Mouse (Mus musculus) kidney, postnatal 14 days (tissue): ENCODE measurements at regions not wholly inside any gene's neighbourhood (a gene's known extent, or its start where the extent isn't known, plus 50 kb on each side); places are given as distances from the start of the nearest gene placed in this dataset.

Experiments
- DNase-seq: peaks from one replicate; pipeline ENCODE4 v3.0.0; 2022; ENCODE audit warnings: mixed read lengths

- DNase-seq: no peak
These were observed 305.9 kb downstream of the Brinp1 start for GRCm38 (mm10) chr4:68648311-68648710.

- DNase-seq: no peak
These were observed 320.9 kb downstream of the Brinp1 start for GRCm38 (mm10) chr4:68633299-68633698.

GRCm38 (mm10) chr4:68624025-68624342 lies 330.2 kb downstream of the Brinp1 start:
- no peak for DNase-seq

- no peak for DNase-seq
These were observed 330.8 kb downstream of the Brinp1 start for GRCm38 (mm10) chr4:68623125-68624024.

GRCm38 (mm10) chr4:68620585-68620984 lies 333.6 kb downstream of the Brinp1 start:
- DNase-seq: no peak

GRCm38 (mm10) chr4:68615706-68616397 lies 338.3 kb downstream of the Brinp1 start:
- no peak for DNase-seq

GRCm38 (mm10) chr4:68612263-68613012 lies 341.8 kb downstream of the Brinp1 start:
- no peak for DNase-seq

- no peak for DNase-seq
These were observed 358.9 kb downstream of the Brinp1 start for GRCm38 (mm10) chr4:68595256-68595655.

- DNase-seq: no peak
These were observed 378.8 kb downstream of the Brinp1 start for GRCm38 (mm10) chr4:68575375-68575774.

- DNase-seq: no peak
These were observed 379.5 kb downstream of the Brinp1 start for GRCm38 (mm10) chr4:68574610-68575167.

GRCm38 (mm10) chr4:68573333-68573732 lies 380.9 kb downstream of the Brinp1 start:
- DNase-seq: no peak

GRCm38 (mm10) chr4:68572521-68572920 lies 381.7 kb downstream of the Brinp1 start:
- DNase-seq: no peak

GRCm38 (mm10) chr4:68536254-68536653 lies 417.9 kb downstream of the Brinp1 start:
- no peak for DNase-seq

GRCm38 (mm10) chr4:68535815-68536214 lies 418.4 kb downstream of the Brinp1 start:
- no peak for DNase-seq

- no peak for DNase-seq
These were observed 422.1 kb downstream of the Brinp1 start for GRCm38 (mm10) chr4:68532056-68532455.

- DNase-seq: no peak
These were observed 466.2 kb downstream of the Brinp1 start for GRCm38 (mm10) chr4:68487993-68488392.

- no peak for DNase-seq
These were observed 467.3 kb downstream of the Brinp1 start for GRCm38 (mm10) chr4:68486876-68487275.

GRCm38 (mm10) chr4:68461783-68462182 lies 492.4 kb downstream of the Brinp1 start:
- DNase-seq: no peak

GRCm38 (mm10) chr4:68416046-68416445 lies 538.2 kb downstream of the Brinp1 start:
- no peak for DNase-seq

- DNase-seq: no peak
These were observed 543.4 kb downstream of the Brinp1 start for GRCm38 (mm10) chr4:68410785-68411184.

GRCm38 (mm10) chr4:68404364-68404763 lies 549.8 kb downstream of the Brinp1 start:
- no peak for DNase-seq

- DNase-seq: no peak
These were observed 567.1 kb downstream of the Brinp1 start for GRCm38 (mm10) chr4:68387097-68387496.

- DNase-seq: no peak
These were observed 572.2 kb downstream of the Brinp1 start for GRCm38 (mm10) chr4:68382007-68382406.
